22 mouse cellular contexts compared by ENCODE assay signal in the genomic region with DNA sequence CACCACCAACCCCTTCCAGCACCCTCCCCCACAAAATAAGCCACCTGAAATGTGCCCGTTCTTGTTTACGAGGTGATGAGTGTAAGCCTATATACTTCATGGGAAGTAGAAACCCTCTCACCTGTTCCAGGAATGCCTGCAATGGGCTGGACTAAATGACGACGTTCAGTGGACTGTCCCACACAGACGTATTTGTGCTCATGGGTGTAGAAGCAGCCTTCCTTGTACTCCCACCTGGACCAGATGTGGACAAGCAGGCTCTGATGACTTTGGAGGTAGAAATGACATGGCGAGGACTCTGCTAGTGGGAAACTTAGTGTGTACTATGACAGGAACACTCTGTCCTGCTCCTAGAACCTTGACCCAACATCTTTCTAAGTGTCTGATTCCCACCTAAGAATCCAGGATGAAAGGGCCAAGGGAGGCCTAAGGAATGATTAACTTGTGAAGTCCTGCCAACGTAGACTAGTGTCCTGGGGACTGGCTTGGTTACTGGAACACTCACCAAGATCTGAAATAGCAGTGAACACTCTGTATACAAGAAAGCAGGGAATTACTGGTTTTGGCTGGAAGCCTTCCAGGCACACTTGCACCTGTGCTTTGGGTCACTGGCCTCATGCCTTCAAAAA. TPM values are rescaled to one million over a fixed set of nuclear protein-coding genes. Genes with fewer than 3 reads are reported as not detected.
A peak's percentile ranks its signal among the peaks of the same experiment; 100 is the strongest.
DNase-seq lines count a peak whose midpoint lies in the region; ATAC-seq and TF ChIP-seq lines count a peak whose summit lies in the region.
"Had no signal": no experiment of that assay in that cellular context is flagged by ENCODE, and none has a peak within 500 bp of the region (broad histone marks: within the 10 kb centered on the region; RNA-seq: fewer than 3 reads in every experiment).

A gene (minus strand): TSS at position 380 of the 629 bp plus-strand sequence.

- no peaks in the 10 kb centered on the region for H3K36me3 ChIP-seq in heart, adult 2 months (ENCODE audit: control insufficient read depth, insufficient read depth, low read length)
- peaks cover 45% of the 10 kb centered on the region for H3K36me3 ChIP-seq in embryonic facial prominence, embryonic 13.5 days
- peaks cover 27% of the 10 kb centered on the region for H3K36me3 ChIP-seq in kidney, embryonic 15.5 days
- H3K36me3 ChIP-seq in lung, postnatal 0 days (ENCODE audit: insufficient read depth, low read length): no peaks in the 10 kb centered on the region

- H3K4me1 ChIP-seq in heart, adult 2 months (ENCODE audit: control insufficient read depth, insufficient read depth, low read length): peaks cover 2% of the 10 kb centered on the region; the same call in 1 of the 2 replicates
- H3K4me1 ChIP-seq in embryonic facial prominence, embryonic 13.5 days: peaks cover 11% of the 10 kb centered on the region
- H3K4me1 ChIP-seq in kidney, embryonic 15.5 days: peaks cover 48% of the 10 kb centered on the region
- no peaks in the 10 kb centered on the region for H3K4me1 ChIP-seq in lung, postnatal 0 days (ENCODE audit: insufficient read depth, low read depth, low read length)
- H3K4me1 ChIP-seq: forebrain, embryonic 12.5 days; neural tube, embryonic 15.5 days; stomach, embryonic 15.5 days had no signal

- H3K79me2 ChIP-seq in heart, adult 2 months (replicated peaks; ENCODE audit: control insufficient read depth, insufficient read depth, low read length): no peaks in the 10 kb centered on the region

- no peak for TF ChIP-seq CTCF in heart, adult 2 months (IDR thresholded peaks at IDR 0.05)
- no peak for TF ChIP-seq CTCF in lung, postnatal 0 days (IDR thresholded peaks at IDR 0.05)

- peak; percentile 67; the same call in 1 of the 2 replicates for ATAC-seq in embryonic facial prominence, embryonic 13.5 days (ENCODE audit: insufficient number of reproducible peaks, insufficient read depth, low FRiP score, low TSS enrichment, low read depth)
- peak; percentile 49 for ATAC-seq in kidney, embryonic 15.5 days (replicated peaks; ENCODE audit: low FRiP score)
- ATAC-seq in lung, postnatal 0 days: peak; percentile 57
- ATAC-seq: hindbrain, postnatal 0 days had no signal

- TF ChIP-seq POLR2A in heart, adult 2 months (IDR thresholded peaks at IDR 0.05; ENCODE audit: insufficient read depth, low read depth, low read length): no peak

- intact Hi-C loops in heart, adult 2 months (cut with DNase I): no loop called here
- intact Hi-C loops in heart, postnatal 10 days (cut with DNase I): no loop called here

- H3K27me3 ChIP-seq in heart, adult 2 months (ENCODE audit: control insufficient read depth, insufficient read depth, low read length): no peaks in the 10 kb centered on the region
- no peaks in the 10 kb centered on the region for H3K27me3 ChIP-seq in embryonic facial prominence, embryonic 13.5 days
- H3K27me3 ChIP-seq in kidney, embryonic 15.5 days: no peaks in the 10 kb centered on the region
- no peaks in the 10 kb centered on the region for H3K27me3 ChIP-seq in lung, postnatal 0 days (replicated peaks; ENCODE audit: insufficient read depth, low read length)
- H3K27me3 ChIP-seq: CH12.LX; embryonic facial prominence, embryonic 12.5 days; forebrain, embryonic 12.5 days; lung, embryonic 15.5 days; neural tube, embryonic 15.5 days; stomach, embryonic 15.5 days had no signal

- H3K9ac ChIP-seq in heart, adult 2 months (ENCODE audit: low read depth, low read length): no peak within 1 kb of the TSS
- H3K9ac ChIP-seq in embryonic facial prominence, embryonic 13.5 days: no peak within 1 kb of the TSS
- H3K9ac ChIP-seq in kidney, embryonic 15.5 days: no peak within 1 kb of the TSS
- no peak within 1 kb of the TSS for H3K9ac ChIP-seq in lung, postnatal 0 days (replicated peaks; ENCODE audit: low read depth)
- H3K9ac ChIP-seq: embryonic facial prominence, embryonic 12.5 days; forebrain, embryonic 12.5 days; lung, embryonic 15.5 days; neural tube, embryonic 15.5 days; stomach, embryonic 15.5 days had no signal

- H3K4me3 ChIP-seq in heart, adult 2 months: no peak within 1 kb of the TSS
- H3K4me3 ChIP-seq in embryonic facial prominence, embryonic 13.5 days: no peak within 1 kb of the TSS
- H3K4me3 ChIP-seq in kidney, embryonic 15.5 days (replicated peaks): no peak within 1 kb of the TSS
- H3K4me3 ChIP-seq in lung, postnatal 0 days (ENCODE audit: low read depth, low read length): no peak within 1 kb of the TSS
- H3K4me3 ChIP-seq: embryonic facial prominence, embryonic 12.5 days; forebrain, embryonic 12.5 days; lung, embryonic 15.5 days; neural tube, embryonic 15.5 days; stomach, embryonic 15.5 days had no signal

- no peak for DNase-seq in heart, adult 2 months
- DNase-seq in heart, postnatal 10 days: no peak
- DNase-seq in lung, postnatal 0 days (ENCODE audit: low spot score): peak; percentile 82
- no peak for DNase-seq in gastrocnemius, postnatal 4 days (ENCODE audit: low spot score in 2 of 2)
- DNase-seq in thymus, postnatal 25 days: no peak
- no peak for DNase-seq in right cerebral cortex, postnatal 36 days (ENCODE audit: low spot score in 2 of 2)
- DNase-seq: adrenal gland, postnatal 14 days; cerebellum, postnatal 14 days; heart, postnatal 36 days; layer of hippocampus, postnatal 36 days; retina, postnatal 1 day had no signal

- 91% methylated on average over 7 of the region's 7 CpGs for WGBS in heart, adult 2 months
- WGBS in embryonic facial prominence, embryonic 13.5 days: 76% methylated on average over 7 of the region's 7 CpGs
- 58% methylated on average over 7 of the region's 7 CpGs for WGBS in kidney, embryonic 15.5 days
- 67% methylated on average over 7 of the region's 7 CpGs for WGBS in lung, postnatal 0 days

- H3K9me3 ChIP-seq in embryonic facial prominence, embryonic 13.5 days: no peaks in the 10 kb centered on the region
- no peaks in the 10 kb centered on the region for H3K9me3 ChIP-seq in kidney, embryonic 15.5 days (replicated peaks)
- no peaks in the 10 kb centered on the region for H3K9me3 ChIP-seq in lung, postnatal 0 days (ENCODE audit: low read length)
- H3K9me3 ChIP-seq: embryonic facial prominence, embryonic 12.5 days; forebrain, embryonic 12.5 days; lung, embryonic 15.5 days; neural tube, embryonic 15.5 days; stomach, embryonic 15.5 days had no signal

- peak within 1 kb of the TSS; percentile 20; the same call in 1 of the 2 replicates for H3K4me2 ChIP-seq in embryonic facial prominence, embryonic 13.5 days
- peak within 1 kb of the TSS; percentile 18; the same call in 1 of the 2 replicates for H3K4me2 ChIP-seq in kidney, embryonic 15.5 days
- no peak within 1 kb of the TSS for H3K4me2 ChIP-seq in lung, postnatal 0 days (replicated peaks; ENCODE audit: low read depth, low read length)
- H3K4me2 ChIP-seq: embryonic facial prominence, embryonic 12.5 days; forebrain, embryonic 12.5 days; lung, embryonic 15.5 days; midbrain, embryonic 11.5 days; neural tube, embryonic 15.5 days; stomach, embryonic 15.5 days had no signal

- peak within 1 kb of the TSS; percentile 69 for H3K27ac ChIP-seq in heart, adult 2 months
- peak within 1 kb of the TSS; percentile 64 for H3K27ac ChIP-seq in embryonic facial prominence, embryonic 13.5 days
- H3K27ac ChIP-seq in kidney, embryonic 15.5 days: peak within 1 kb of the TSS; percentile 64
- peak within 1 kb of the TSS; percentile 87 for H3K27ac ChIP-seq in lung, postnatal 0 days (ENCODE audit: low read length)
- H3K27ac ChIP-seq: embryonic facial prominence, embryonic 12.5 days; forebrain, embryonic 12.5 days; hindbrain, postnatal 0 days; lung, embryonic 15.5 days; neural tube, embryonic 15.5 days; stomach, embryonic 15.5 days had no signal

- no peak for TF ChIP-seq EP300 in heart, adult 2 months (IDR thresholded peaks at IDR 0.05; ENCODE audit: insufficient read depth, low read depth, low read length)
- peak; percentile 98 for TF ChIP-seq EP300 in lung, postnatal 0 days (IDR thresholded peaks at IDR 0.05)

RNA-seq across cellular contexts. Expression of the gene that starts here (rescaled TPM):
- 1 to 10 TPM; 1.0 to 2.5 TPM for total RNA-seq in heart, adult 2 months (2021)
- 0.67 and 1.4 TPM in 2 replicates for polyA plus RNA-seq in heart, adult 2 months (2012; rRNA removed)
- total RNA-seq in heart, postnatal 10 days (2021): 1 to 10 TPM; 3.5 to 5.1 TPM
- 1.1 and 1.3 TPM in 2 replicates for polyA plus RNA-seq in embryonic facial prominence, embryonic 13.5 days (2015; fragmentation: Nextera tagmentation; extraction: Ambion mirVana)
- 12.0 and 12.6 TPM in 2 replicates for polyA plus RNA-seq in kidney, embryonic 15.5 days (2015; fragmentation: Nextera tagmentation; extraction: Ambion mirVana)
- 16.0 and 20.0 TPM in 2 replicates for polyA plus RNA-seq in lung, postnatal 0 days (2015; fragmentation: Nextera tagmentation; extraction: Ambion mirVana)
- 1 to 10 TPM; 1.7 to 2.0 TPM for total RNA-seq in gastrocnemius, postnatal 4 days (2021)
- total RNA-seq: CH12.LX had no signal
- polyA plus RNA-seq: forebrain, embryonic 12.5 days; limb, embryonic 11.5 days; midbrain, embryonic 11.5 days had no signal
